Mouse (Mus musculus): ENCODE measurements around the gene Ina. TPM values are rescaled to one million over a fixed set of nuclear protein-coding genes. Genes with fewer than 3 reads are reported as not detected.
A peak's percentile ranks its signal among the peaks of the same experiment; 100 is the strongest.

The Ina gene
- polyA plus RNA-seq, 1 experiment from 2014 or later, result 295 TPM

DNA sequence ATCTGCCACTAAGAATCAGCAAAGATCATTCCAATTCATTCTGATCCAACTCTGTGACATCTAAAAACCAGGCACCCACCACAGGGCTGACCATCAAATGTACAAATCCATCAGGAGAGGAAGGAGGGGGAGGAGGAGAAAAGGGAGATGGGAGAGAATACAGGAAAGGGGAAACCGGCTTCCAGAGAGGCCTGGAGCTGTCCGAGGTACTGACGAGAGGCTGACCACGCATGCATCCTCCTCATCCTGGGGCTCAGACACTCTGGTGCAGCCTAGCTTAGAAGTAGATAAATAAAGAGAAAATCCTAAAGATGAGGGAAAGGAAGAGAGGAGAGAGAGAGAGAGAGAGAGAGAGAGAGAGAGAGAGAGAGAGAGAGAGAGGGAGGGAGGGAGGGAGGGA lies 8.2 kb upstream of the Ina start:
- H3K4me2 ChIP-seq (ENCODE audit: low read length), result no peak overlapping the region
- WGBS, result 0% methylated on average over 4 of the region's 4 CpGs
- H3K27ac ChIP-seq (ENCODE audit: low read length), result no peak overlapping the region
- no peak overlapping the region for H3K9ac ChIP-seq (replicated peaks; ENCODE audit: low read depth, low read length)
- no peak for ATAC-seq
- peaks cover 2% of the 10 kb centered on the region; the same call in 1 of the 2 replicates for H3K9me3 ChIP-seq (ENCODE audit: control insufficient read depth, low read length)
- H3K36me3 ChIP-seq (ENCODE audit: control insufficient read depth, insufficient read depth), result no peaks in the 10 kb centered on the region
- no peak overlapping the region for H3K4me3 ChIP-seq (replicated peaks; ENCODE audit: low read length)
- H3K4me1 ChIP-seq (replicated peaks; ENCODE audit: control insufficient read depth, insufficient read depth, low read length), result no peaks in the 10 kb centered on the region
- H3K27me3 ChIP-seq (replicated peaks; ENCODE audit: control insufficient read depth, insufficient read depth, low read length), result no peaks in the 10 kb centered on the region

DNA sequence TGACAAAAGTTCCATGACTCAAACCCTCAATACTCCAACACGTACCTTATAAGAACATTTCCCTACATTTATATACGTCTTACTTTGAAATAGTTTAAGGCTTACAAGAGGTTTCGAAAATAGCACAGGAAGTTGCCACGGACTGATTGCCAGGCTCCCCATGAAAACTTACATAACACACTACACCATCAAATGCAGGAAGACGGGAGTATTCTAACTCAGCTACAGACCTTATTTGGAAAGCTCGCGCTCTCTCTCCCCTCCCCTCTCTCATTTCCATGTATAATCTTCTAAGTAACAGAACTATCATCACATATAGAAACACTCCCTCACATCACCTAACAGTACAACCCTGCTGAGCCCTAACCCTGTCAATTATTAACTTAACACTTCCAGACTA lies 5.1 kb upstream of the Ina start:
- WGBS, result 87% methylated on average over 7 of the region's 7 CpGs
- no peak overlapping the region for H3K9ac ChIP-seq (replicated peaks; ENCODE audit: low read depth, low read length)

DNA sequence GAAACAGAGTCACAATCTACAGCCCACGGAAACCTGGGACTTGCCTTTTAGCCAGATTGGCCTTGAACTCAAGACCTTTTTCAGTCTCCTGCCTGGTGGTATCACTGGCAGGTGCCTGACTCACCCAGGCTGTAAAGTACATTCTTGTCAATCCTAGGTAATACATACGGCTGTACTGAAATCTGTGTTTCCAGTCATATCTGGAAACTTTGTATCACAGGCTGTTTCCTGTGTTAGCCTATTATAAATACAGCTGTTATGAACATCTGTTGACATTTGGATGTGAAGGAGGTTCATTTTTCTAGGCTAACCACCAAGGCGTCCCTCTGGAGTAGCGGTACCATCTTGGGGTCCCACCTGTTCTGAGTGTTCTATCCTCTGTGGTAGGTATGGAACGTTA lies 4.6 kb upstream of the Ina start:
- Histone ChIP-seq H3K9me3 (ENCODE audit: control insufficient read depth, low read length) (peaks cover 2% of the 10 kb centered on the region; the same call in 1 of the 2 replicates), H3K27ac (ENCODE audit: low read length) (no peak overlapping the region), H3K9ac (replicated peaks; ENCODE audit: low read depth, low read length) (no peak overlapping the region), H3K36me3 (ENCODE audit: control insufficient read depth, insufficient read depth) (no peaks in the 10 kb centered on the region), H3K4me2 (ENCODE audit: low read length) (no peak overlapping the region), H3K4me3 (replicated peaks; ENCODE audit: low read length) (no peak overlapping the region), H3K4me1 (replicated peaks; ENCODE audit: control insufficient read depth, insufficient read depth, low read length) (0 out of 2 replicates have a peak, but pooled peaks cover 3% of the 10 kb centered on the region), H3K27me3 (replicated peaks; ENCODE audit: control insufficient read depth, insufficient read depth, low read length) (peaks cover 9% of the 10 kb centered on the region)
- WGBS, result 92% methylated on average over 5 of the region's 5 CpGs
- ATAC-seq, result no peak

More for the DNA sequence above, 5.1 kb upstream of the Ina start:
- peaks cover 2% of the 10 kb centered on the region; the same call in 1 of the 2 replicates for H3K9me3 ChIP-seq (ENCODE audit: control insufficient read depth, low read length)
- no peaks in the 10 kb centered on the region for H3K36me3 ChIP-seq (ENCODE audit: control insufficient read depth, insufficient read depth)
- no peak for ATAC-seq
- no peak overlapping the region for H3K4me3 ChIP-seq (replicated peaks; ENCODE audit: low read length)
- H3K27me3 ChIP-seq (replicated peaks; ENCODE audit: control insufficient read depth, insufficient read depth, low read length), result peaks cover 7% of the 10 kb centered on the region
- H3K4me2 ChIP-seq (ENCODE audit: low read length), result no peak overlapping the region
- no peak overlapping the region for H3K27ac ChIP-seq (ENCODE audit: low read length)
- H3K4me1 ChIP-seq (replicated peaks; ENCODE audit: control insufficient read depth, insufficient read depth, low read length), result 0 out of 2 replicates have a peak, but pooled peaks cover 3% of the 10 kb centered on the region

DNA sequence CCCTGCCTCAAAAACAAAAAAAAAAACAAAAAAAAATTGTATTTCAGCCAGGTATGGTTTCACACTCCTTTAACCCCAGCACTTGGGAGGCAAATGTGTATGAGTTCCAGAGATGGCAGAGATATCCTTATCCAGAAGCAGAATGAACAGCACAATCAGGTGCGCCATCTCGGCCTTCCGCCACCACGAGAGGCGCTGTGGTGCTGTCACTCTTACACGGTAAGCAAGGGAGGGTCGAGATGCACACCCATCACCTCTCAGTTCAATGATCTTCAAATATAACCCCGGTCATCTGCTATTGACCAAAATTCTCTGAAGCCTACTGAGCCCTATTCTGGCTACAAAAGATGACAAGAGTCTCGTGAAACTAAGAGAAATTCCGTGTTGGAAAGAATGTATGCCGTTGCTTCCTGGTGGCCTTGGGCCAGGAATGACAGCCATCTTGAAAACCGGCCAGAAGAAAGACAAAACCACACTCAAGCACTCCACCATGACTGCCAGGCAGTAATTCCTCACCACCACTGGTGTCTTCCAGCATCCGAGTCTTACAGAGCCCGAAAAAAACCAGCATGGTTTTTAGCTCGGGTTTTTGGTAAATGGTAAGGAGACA lies 1.9 kb upstream of the Ina start:
- Histone ChIP-seq H3K9me3 (ENCODE audit: control insufficient read depth, low read length) (peaks cover 2% of the 10 kb centered on the region; the same call in 1 of the 2 replicates), H3K4me1 (replicated peaks; ENCODE audit: control insufficient read depth, insufficient read depth, low read length) (peaks cover 5% of the 10 kb centered on the region; the same call in 1 of the 2 replicates), H3K9ac (replicated peaks; ENCODE audit: low read depth, low read length) (no peak overlapping the region), H3K4me3 (replicated peaks; ENCODE audit: low read length) (no peak overlapping the region), H3K27ac (ENCODE audit: low read length) (no peak overlapping the region), H3K36me3 (ENCODE audit: control insufficient read depth, insufficient read depth) (no peaks in the 10 kb centered on the region), H3K4me2 (ENCODE audit: low read length) (no peak overlapping the region), H3K27me3 (replicated peaks; ENCODE audit: control insufficient read depth, insufficient read depth, low read length) (peaks cover 11% of the 10 kb centered on the region)
- ATAC-seq, result no peak
- 81% methylated on average over 15 of the region's 15 CpGs for WGBS

DNA sequence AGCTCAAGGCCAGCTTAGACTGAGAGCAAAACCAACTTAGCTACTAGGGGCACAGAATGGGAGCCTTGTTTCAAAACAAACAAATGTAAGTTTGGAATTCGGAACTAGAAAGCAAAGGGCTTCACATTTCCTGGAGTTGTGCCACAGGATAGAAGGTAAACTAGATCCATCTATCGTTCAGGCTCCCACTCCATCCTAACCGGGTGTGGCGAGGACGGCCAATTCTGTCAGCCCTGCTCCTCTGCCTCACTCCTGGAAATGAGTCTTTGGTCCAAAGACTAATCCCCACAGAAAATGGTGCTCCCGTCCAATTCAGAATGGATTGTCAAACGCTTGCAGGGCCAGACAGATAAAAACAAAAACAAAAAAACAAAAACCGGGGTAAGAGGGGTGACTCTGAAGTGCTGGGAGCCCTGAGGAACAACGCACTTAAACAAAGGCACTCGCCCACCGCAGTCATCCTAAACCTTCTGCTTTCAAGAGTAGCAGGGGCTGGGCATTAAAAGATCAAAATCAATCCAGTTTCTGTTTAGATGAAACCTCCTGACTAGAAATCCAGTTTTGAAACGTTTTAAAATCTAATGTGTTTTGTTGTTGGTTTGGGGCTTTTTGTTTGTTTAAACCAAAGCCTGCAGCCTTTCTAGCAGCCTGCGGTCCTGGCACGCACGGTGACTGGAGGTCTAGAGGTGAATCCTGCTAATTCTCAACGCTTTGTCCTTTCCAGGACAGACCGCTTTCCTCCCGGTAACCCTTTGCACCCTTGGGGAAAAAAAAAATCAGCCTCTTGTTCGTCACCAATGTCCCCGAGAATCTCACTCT lies 949 bp upstream of the Ina start:
- Histone ChIP-seq H3K27ac (ENCODE audit: low read length) (peak overlapping the region; percentile 87), H3K4me3 (replicated peaks; ENCODE audit: low read length) (peak overlapping the region; percentile 80), H3K9me3 (ENCODE audit: control insufficient read depth, low read length) (no peaks in the 10 kb centered on the region), H3K36me3 (ENCODE audit: control insufficient read depth, insufficient read depth) (no peaks in the 10 kb centered on the region), H3K4me2 (ENCODE audit: low read length) (peak overlapping the region; percentile 71), H3K9ac (replicated peaks; ENCODE audit: low read depth, low read length) (peak overlapping the region; percentile 88), H3K27me3 (replicated peaks; ENCODE audit: control insufficient read depth, insufficient read depth, low read length) (peaks cover 13% of the 10 kb centered on the region), H3K4me1 (replicated peaks; ENCODE audit: control insufficient read depth, insufficient read depth, low read length) (peaks cover 10% of the 10 kb centered on the region)
- ATAC-seq, result no peak
- WGBS, result 9% methylated on average over 20 of the region's 20 CpGs

GRCm38 (mm10) chr19:47014159-47014446 lies 395 bp upstream of the Ina start:
- Histone ChIP-seq H3K9me3 (ENCODE audit: control insufficient read depth, low read length) (no peaks in the 10 kb centered on the region), H3K27me3 (replicated peaks; ENCODE audit: control insufficient read depth, insufficient read depth, low read length) (peaks cover 13% of the 10 kb centered on the region), H3K4me3 (replicated peaks; ENCODE audit: low read length) (peak overlapping the region; percentile 80), H3K4me2 (ENCODE audit: low read length) (peak overlapping the region; percentile 71), H3K36me3 (ENCODE audit: control insufficient read depth, insufficient read depth) (no peaks in the 10 kb centered on the region), H3K27ac (ENCODE audit: low read length) (peak overlapping the region; percentile 87), H3K9ac (replicated peaks; ENCODE audit: low read depth, low read length) (peak overlapping the region; percentile 88), H3K4me1 (replicated peaks; ENCODE audit: control insufficient read depth, insufficient read depth, low read length) (peaks cover 14% of the 10 kb centered on the region)
- WGBS, result under 1% methylated on average over 11 of the region's 11 CpGs
- peak; percentile 36 for ATAC-seq

GRCm38 (mm10) chr19:47015396-47015795 lies 898 bp downstream of the Ina start:
- peak; percentile 19 for ATAC-seq
- H3K27ac ChIP-seq (ENCODE audit: low read length), result peak overlapping the region; percentile 97
- H3K36me3 ChIP-seq (ENCODE audit: control insufficient read depth, insufficient read depth), result 0 out of 2 replicates have a peak, but pooled peaks cover 4% of the 10 kb centered on the region
- no peaks in the 10 kb centered on the region for H3K9me3 ChIP-seq (ENCODE audit: control insufficient read depth, low read length)
- H3K27me3 ChIP-seq (replicated peaks; ENCODE audit: control insufficient read depth, insufficient read depth, low read length), result peaks cover 13% of the 10 kb centered on the region
- peak overlapping the region; percentile 80 for H3K4me3 ChIP-seq (replicated peaks; ENCODE audit: low read length)
- peak overlapping the region; percentile 71 for H3K4me2 ChIP-seq (ENCODE audit: low read length)
- under 1% methylated on average over 37 of the region's 37 CpGs for WGBS
- peaks cover 21% of the 10 kb centered on the region for H3K4me1 ChIP-seq (replicated peaks; ENCODE audit: control insufficient read depth, insufficient read depth, low read length)
- peak overlapping the region; percentile 88 for H3K9ac ChIP-seq (replicated peaks; ENCODE audit: low read depth, low read length)

GRCm38 (mm10) chr19:47015965-47016364 lies 1.5 kb downstream of the Ina start:
- Histone ChIP-seq H3K4me1 (replicated peaks; ENCODE audit: control insufficient read depth, insufficient read depth, low read length) (peaks cover 23% of the 10 kb centered on the region), H3K4me3 (replicated peaks; ENCODE audit: low read length) (peak overlapping the region; percentile 80), H3K4me2 (ENCODE audit: low read length) (peak overlapping the region; percentile 71), H3K9me3 (ENCODE audit: control insufficient read depth, low read length) (no peaks in the 10 kb centered on the region), H3K27me3 (replicated peaks; ENCODE audit: control insufficient read depth, insufficient read depth, low read length) (peaks cover 13% of the 10 kb centered on the region), H3K9ac (replicated peaks; ENCODE audit: low read depth, low read length) (peak overlapping the region; percentile 88), H3K36me3 (ENCODE audit: control insufficient read depth, insufficient read depth) (0 out of 2 replicates have a peak, but pooled peaks cover 4% of the 10 kb centered on the region), H3K27ac (ENCODE audit: low read length) (no peak overlapping the region)
- ATAC-seq, result no peak
- 2% methylated on average over 9 of the region's 9 CpGs for WGBS

GRCm38 (mm10) chr19:47016487-47016886 lies 2.0 kb downstream of the Ina start:
- WGBS, result 2% methylated on average over 13 of the region's 15 CpGs
- H3K27me3 ChIP-seq (replicated peaks; ENCODE audit: control insufficient read depth, insufficient read depth, low read length), result peaks cover 13% of the 10 kb centered on the region
- H3K9ac ChIP-seq (replicated peaks; ENCODE audit: low read depth, low read length), result peak overlapping the region; percentile 88; the same call in 1 of the 2 replicates
- ATAC-seq, result no peak
- H3K27ac ChIP-seq (ENCODE audit: low read length), result no peak overlapping the region
- peaks cover 9% of the 10 kb centered on the region for H3K36me3 ChIP-seq (ENCODE audit: control insufficient read depth, insufficient read depth)
- H3K4me3 ChIP-seq (replicated peaks; ENCODE audit: low read length), result peak overlapping the region; percentile 80
- H3K9me3 ChIP-seq (ENCODE audit: control insufficient read depth, low read length), result no peaks in the 10 kb centered on the region
- peaks cover 23% of the 10 kb centered on the region for H3K4me1 ChIP-seq (replicated peaks; ENCODE audit: control insufficient read depth, insufficient read depth, low read length)
- peak overlapping the region; percentile 71 for H3K4me2 ChIP-seq (ENCODE audit: low read length)

All from forebrain, embryonic 16.5 days (tissue).